Mouse (Mus musculus) hindbrain, embryonic 13.5 days (tissue): ENCODE measurements around the gene Rgs11. TPM values are rescaled to one million over a fixed set of nuclear protein-coding genes. Genes with fewer than 3 reads are reported as not detected.

Experiments
- ATAC-seq: fragments of 200-750 bp; cut with Nextera tagmentation; 2 replicates; pipeline ENCODE4 v1.8.0; 2017; ENCODE audit warnings: moderate TSS enrichment; ENCODE audit not compliant: low FRiP score
- H3K27ac ChIP-seq: fragments of 300-500 bp; sonication (generic); 2 replicates; pipeline ENCODE4 v1.5.1; 2015; ENCODE audit warnings: inconsistent platforms, mild to moderate bottlenecking, moderate library complexity
- H3K27me3 ChIP-seq: fragments of 300-500 bp; sonication (generic); 2 replicates; pipeline ENCODE4 v1.6.1; 2015; ENCODE audit warnings: mild to moderate bottlenecking, inconsistent platforms
- H3K36me3 ChIP-seq: fragments of 300-500 bp; sonication (generic); 2 replicates; pipeline ENCODE4 v1.6.1; 2015; ENCODE audit warnings: mild to moderate bottlenecking, inconsistent platforms
- H3K4me1 ChIP-seq: fragments of 300-500 bp; sonication (generic); replicated peaks from 2 replicates; pipeline ENCODE4 v1.6.1; 2015; ENCODE audit warnings: inconsistent platforms
- H3K4me2 ChIP-seq: fragments of 300-500 bp; sonication (generic); 2 replicates; pipeline ENCODE4 v1.6.1; 2015; ENCODE audit warnings: inconsistent platforms, mild to moderate bottlenecking, moderate library complexity
- H3K4me3 ChIP-seq: fragments of 300-500 bp; sonication (generic); 2 replicates; pipeline ENCODE4 v1.5.1; 2015; ENCODE audit warnings: mild to moderate bottlenecking, inconsistent platforms
- H3K9ac ChIP-seq: fragments of 300-500 bp; sonication (generic); 2 replicates; pipeline ENCODE4 v1.6.1; 2015; ENCODE audit warnings: mild to moderate bottlenecking, inconsistent platforms
- H3K9me3 ChIP-seq: fragments of 300-500 bp; sonication (generic); 2 replicates; pipeline ENCODE4 v1.6.1; 2016; ENCODE audit warnings: inconsistent platforms
- WGBS: fragments of 180-500 bp; shearing (Covaris S2); methylation state at CpG from one replicate; pipeline ENCODE4 v1.1.7; 2015; 5-methylcytosine and 5-hydroxymethylcytosine counted together
- polyA plus RNA-seq: library from polyadenylated mRNA; unstranded; fragments of >200 nt; fragmentation: Nextera tagmentation; extraction: Ambion mirVana; gene quantifications from 2 replicates; pipeline ENCODE4 v1.2.1, GENCODE M21; 2015

The Rgs11 gene
- polyA plus RNA-seq, 1 experiment from 2014 or later: 9.0 TPM

- Histone ChIP-seq H3K27me3 (peaks cover 75% of the 10 kb centered on the region), H3K4me2 (peak overlapping the region; percentile 94; the same call in 1 of the 2 replicates), H3K36me3 (peaks cover 12% of the 10 kb centered on the region)
Observed at GRCm38 (mm10) chr17:26201998-26202397, 753 bp upstream of the Rgs11 start.

GRCm38 (mm10) chr17:26203321-26203811 is 615 bp downstream of the Rgs11 start:
- no peak; the same call in 1 of the 2 replicates for ATAC-seq
- WGBS: 2% methylated on average over 30 of the region's 30 CpGs
- H3K27me3 ChIP-seq: peaks cover 79% of the 10 kb centered on the region

More at GRCm38 (mm10) chr17:26201998-26202397, 753 bp upstream of the Rgs11 start:
- Histone ChIP-seq H3K9me3 (no peaks in the 10 kb centered on the region), H3K4me3 (no peak overlapping the region; the same call in 1 of the 2 replicates), H3K4me1 (peaks cover 42% of the 10 kb centered on the region), H3K27ac (no peak overlapping the region), H3K9ac (no peak overlapping the region)
- ATAC-seq: no peak

GRCm38 (mm10) chr17:26204766-26205165 is 2.0 kb downstream of the Rgs11 start:
- Histone ChIP-seq H3K36me3 (no peaks in the 10 kb centered on the region), H3K4me1 (peaks cover 42% of the 10 kb centered on the region), H3K9ac (no peak overlapping the region), H3K4me3 (no peak overlapping the region), H3K27ac (no peak overlapping the region), H3K9me3 (no peaks in the 10 kb centered on the region), H3K27me3 (peaks cover 68% of the 10 kb centered on the region), H3K4me2 (no peak overlapping the region)
- 32% methylated on average over 11 of the region's 11 CpGs for WGBS
- ATAC-seq: no peak

More at GRCm38 (mm10) chr17:26203321-26203811, 615 bp downstream of the Rgs11 start:
- Histone ChIP-seq H3K4me3 (peak overlapping the region; percentile 42), H3K9me3 (no peaks in the 10 kb centered on the region), H3K9ac (peak overlapping the region; percentile 51), H3K27ac (no peak overlapping the region), H3K36me3 (no peaks in the 10 kb centered on the region), H3K4me2 (peak overlapping the region; percentile 76), H3K4me1 (peaks cover 42% of the 10 kb centered on the region)

- peaks cover 28% of the 10 kb centered on the region for H3K4me1 ChIP-seq
- H3K4me3 ChIP-seq: no peak overlapping the region
- H3K4me2 ChIP-seq: no peak overlapping the region
- 82% methylated on average over 1 of the region's 1 CpGs for WGBS
- H3K9ac ChIP-seq: no peak overlapping the region
- no peaks in the 10 kb centered on the region for H3K36me3 ChIP-seq
- H3K27ac ChIP-seq: no peak overlapping the region
- H3K27me3 ChIP-seq: peaks cover 52% of the 10 kb centered on the region
- no peaks in the 10 kb centered on the region for H3K9me3 ChIP-seq
- ATAC-seq: no peak
Observed at GRCm38 (mm10) chr17:26206392-26206791, 3.6 kb downstream of the Rgs11 start.

GRCm38 (mm10) chr17:26207686-26208085 is 4.9 kb downstream of the Rgs11 start, which contains the start of gene Arhgdig:
TSS of gene Arhgdig (minus strand) at chr17:26207786.
- no peak within 1 kb of the TSS for H3K4me2 ChIP-seq
- no peak within 1 kb of the TSS for H3K9ac ChIP-seq
- no peak within 1 kb of the TSS for H3K27ac ChIP-seq
- no peaks in the 10 kb centered on the region for H3K9me3 ChIP-seq
- H3K36me3 ChIP-seq: peaks cover 9% of the 10 kb centered on the region
- peaks cover 39% of the 10 kb centered on the region for H3K27me3 ChIP-seq
- H3K4me3 ChIP-seq: no peak within 1 kb of the TSS
- peaks cover 18% of the 10 kb centered on the region for H3K4me1 ChIP-seq
- no peak for ATAC-seq
- WGBS: 95% methylated on average over 12 of the region's 12 CpGs

- WGBS: 93% methylated on average over 7 of the region's 7 CpGs
- Histone ChIP-seq H3K27ac (no peak overlapping the region), H3K9me3 (no peaks in the 10 kb centered on the region), H3K4me1 (no peaks in the 10 kb centered on the region), H3K36me3 (peaks cover 52% of the 10 kb centered on the region), H3K9ac (no peak overlapping the region), H3K4me2 (no peak overlapping the region), H3K4me3 (no peak overlapping the region), H3K27me3 (0 out of 2 replicates have a peak, but pooled peaks cover 5% of the 10 kb centered on the region)
- no peak for ATAC-seq
Observed at GRCm38 (mm10) chr17:26212241-26212640, 9.5 kb downstream of the Rgs11 start.

- Histone ChIP-seq H3K4me3 (no peak overlapping the region), H3K4me2 (no peak overlapping the region), H3K27me3 (0 out of 2 replicates have a peak, but pooled peaks cover under 1% of the 10 kb centered on the region), H3K9ac (no peak overlapping the region), H3K36me3 (peaks cover 56% of the 10 kb centered on the region), H3K27ac (no peak overlapping the region), H3K9me3 (no peaks in the 10 kb centered on the region), H3K4me1 (no peaks in the 10 kb centered on the region)
- ATAC-seq: no peak
- 89% methylated on average over 11 of the region's 11 CpGs for WGBS
Observed at GRCm38 (mm10) chr17:26212681-26213080, 9.9 kb downstream of the Rgs11 start.

GRCm38 (mm10) chr17:26221508-26221907 is 18.8 kb downstream of the Rgs11 start:
- Histone ChIP-seq H3K4me3 (no peak overlapping the region), H3K9ac (no peak overlapping the region), H3K4me1 (no peaks in the 10 kb centered on the region), H3K9me3 (no peaks in the 10 kb centered on the region), H3K27me3 (no peaks in the 10 kb centered on the region), H3K36me3 (peaks cover 39% of the 10 kb centered on the region), H3K27ac (no peak overlapping the region), H3K4me2 (no peak overlapping the region)
- 73% methylated on average over 2 of the region's 2 CpGs for WGBS
- ATAC-seq: no peak

- no peak overlapping the region for H3K4me2 ChIP-seq
- no peak overlapping the region for H3K4me3 ChIP-seq
- no peak overlapping the region for H3K9ac ChIP-seq
- no peak overlapping the region for H3K27ac ChIP-seq
- ATAC-seq: no peak
- no peaks in the 10 kb centered on the region for H3K27me3 ChIP-seq
- H3K9me3 ChIP-seq: no peaks in the 10 kb centered on the region
- H3K4me1 ChIP-seq: no peaks in the 10 kb centered on the region
- 88% methylated on average over 12 of the region's 12 CpGs for WGBS
- H3K36me3 ChIP-seq: peaks cover 8% of the 10 kb centered on the region
Observed at GRCm38 (mm10) chr17:26225150-26225549, 22.4 kb downstream of the Rgs11 start.

- no peak for ATAC-seq
- WGBS: 95% methylated on average over 5 of the region's 5 CpGs
- Histone ChIP-seq H3K9me3 (no peaks in the 10 kb centered on the region), H3K9ac (no peak overlapping the region), H3K27ac (no peak overlapping the region), H3K4me2 (no peak overlapping the region), H3K27me3 (no peaks in the 10 kb centered on the region), H3K4me1 (no peaks in the 10 kb centered on the region), H3K4me3 (no peak overlapping the region), H3K36me3 (no peaks in the 10 kb centered on the region)
Observed at GRCm38 (mm10) chr17:26229776-26230175, 27.0 kb downstream of the Rgs11 start.

- Histone ChIP-seq H3K27me3 (no peaks in the 10 kb centered on the region), H3K27ac (no peak overlapping the region), H3K36me3 (no peaks in the 10 kb centered on the region), H3K4me1 (peaks cover 7% of the 10 kb centered on the region), H3K4me2 (no peak overlapping the region), H3K9me3 (no peaks in the 10 kb centered on the region), H3K9ac (no peak overlapping the region), H3K4me3 (no peak overlapping the region)
- 88% methylated on average over 5 of the region's 5 CpGs for WGBS
- no peak for ATAC-seq
Observed at GRCm38 (mm10) chr17:26231156-26231555, 28.4 kb downstream of the Rgs11 start.

GRCm38 (mm10) chr17:26232863-26233262 is 30.1 kb downstream of the Rgs11 start:
- Histone ChIP-seq H3K9me3 (no peaks in the 10 kb centered on the region), H3K4me3 (no peak overlapping the region), H3K36me3 (no peaks in the 10 kb centered on the region), H3K27ac (no peak overlapping the region), H3K4me2 (no peak overlapping the region), H3K9ac (no peak overlapping the region), H3K4me1 (peaks cover 7% of the 10 kb centered on the region), H3K27me3 (no peaks in the 10 kb centered on the region)
- no peak for ATAC-seq
- 75% methylated on average over 8 of the region's 8 CpGs for WGBS

GRCm38 (mm10) chr17:26234386-26234785 is 31.6 kb downstream of the Rgs11 start:
- ATAC-seq: no peak
- WGBS: 94% methylated on average over 8 of the region's 8 CpGs

More at GRCm38 (mm10) chr17:26234386-26234785, 31.6 kb downstream of the Rgs11 start:
- Histone ChIP-seq H3K36me3 (no peaks in the 10 kb centered on the region), H3K4me2 (no peak overlapping the region), H3K4me3 (no peak overlapping the region), H3K27ac (no peak overlapping the region), H3K4me1 (peaks cover 7% of the 10 kb centered on the region), H3K9me3 (no peaks in the 10 kb centered on the region), H3K9ac (no peak overlapping the region), H3K27me3 (no peaks in the 10 kb centered on the region)
